Mouse (Mus musculus): ENCODE measurements at regions not wholly inside any gene's neighbourhood (a gene's known extent, or its start where the extent isn't known, plus 50 kb on each side); places are given as distances from the start of the nearest gene placed in this dataset.

DNA sequence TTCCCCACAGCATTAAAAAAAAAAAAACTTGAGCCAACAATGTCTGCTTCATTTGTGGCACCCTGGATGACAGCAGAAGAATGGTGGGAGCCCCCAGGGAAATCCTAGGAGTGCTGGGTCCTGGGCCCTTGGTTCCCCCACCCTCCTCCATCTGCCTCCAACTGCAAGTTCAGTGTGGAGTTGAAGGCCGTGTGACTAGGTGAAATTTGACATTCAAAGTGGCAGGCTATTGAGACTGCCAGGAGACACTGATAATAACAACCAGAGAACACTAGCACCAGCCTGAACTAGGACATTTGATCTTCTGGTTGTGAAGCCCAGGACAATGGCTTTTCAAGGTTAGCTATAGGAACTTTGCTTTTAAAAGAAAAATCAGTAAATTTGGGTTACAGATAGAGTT is 74.0 kb downstream of the Adamts15 start:
- DNase-seq, result no peak

DNA sequence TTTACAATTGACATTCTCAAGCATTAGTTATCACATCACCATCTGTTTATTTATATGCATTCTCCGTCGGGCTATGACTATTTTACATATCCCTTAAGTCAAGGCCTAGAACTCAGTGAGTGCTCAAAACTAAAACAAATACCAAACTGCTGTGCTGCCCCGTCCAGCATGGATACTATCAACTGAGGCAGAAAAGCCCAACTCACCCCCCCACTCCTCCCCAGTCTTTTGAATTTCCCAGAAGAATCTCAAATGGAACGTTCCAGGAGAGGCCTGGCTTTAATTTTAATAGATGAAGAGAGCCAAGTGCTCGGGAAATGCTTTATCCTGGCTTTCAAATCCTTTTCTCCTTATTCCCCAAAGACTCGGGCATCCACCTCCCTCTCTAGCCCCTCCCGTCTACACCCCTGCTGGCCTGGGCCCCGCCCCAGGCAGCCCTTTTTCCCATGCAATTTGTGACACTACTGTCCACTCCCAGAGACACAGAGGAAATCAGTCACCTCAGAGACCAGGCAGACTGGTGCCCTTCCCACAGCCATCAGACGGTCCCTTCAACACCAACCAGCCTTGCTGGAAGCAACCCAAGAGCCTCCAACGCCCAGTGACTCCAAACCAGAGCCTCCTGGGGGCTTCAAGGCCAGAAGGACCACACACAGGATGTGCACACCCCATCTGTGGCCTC is 76.5 kb downstream of the Adamts15 start:
- DNase-seq, result no peak

DNA sequence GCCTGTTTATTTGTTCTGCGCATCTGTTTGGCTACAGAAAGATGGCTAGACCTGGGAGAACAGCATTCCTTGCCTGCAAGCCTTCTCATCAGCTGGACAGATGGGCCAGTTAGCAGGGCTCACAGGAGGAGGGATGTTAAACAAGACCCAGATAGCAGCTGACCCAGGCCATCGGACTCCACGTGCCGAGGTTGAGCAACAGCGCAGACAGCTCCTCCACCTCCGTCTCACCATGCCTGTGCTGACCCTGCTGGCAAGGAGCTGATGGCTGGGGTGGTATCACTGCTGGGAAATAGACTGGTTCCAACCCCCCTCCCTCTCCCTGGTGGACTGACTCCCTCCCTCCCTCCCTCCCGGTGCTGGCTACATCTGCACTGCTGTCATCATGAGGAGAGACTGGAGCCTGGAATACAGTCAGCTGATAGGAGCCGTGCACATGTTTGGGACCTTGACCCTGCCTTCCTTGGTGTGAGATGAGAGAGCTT is 78.1 kb downstream of the Adamts15 start:
- DNase-seq, result no peak

DNA sequence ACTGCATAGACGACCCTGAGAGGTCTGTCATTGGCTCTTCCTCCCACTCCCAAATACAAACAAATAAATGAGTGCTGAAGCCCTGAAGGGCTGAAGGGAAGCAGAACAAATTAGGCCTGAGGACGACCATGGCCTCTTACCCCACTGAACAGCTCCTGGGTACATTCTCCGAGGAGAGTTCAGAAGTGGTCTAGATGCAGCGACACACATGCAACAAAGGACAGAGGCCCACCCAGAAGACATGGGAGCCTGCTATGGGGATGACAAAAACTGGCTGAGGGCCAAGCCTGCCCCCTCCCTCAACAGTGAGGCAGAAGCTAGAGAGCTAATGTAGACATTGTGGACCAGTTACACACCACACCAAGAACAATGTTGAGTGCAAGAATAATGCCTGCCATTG is 87.3 kb downstream of the Adamts15 start:
- DNase-seq, result no peak

GRCm38 (mm10) chr9:30834565-30834905 is 87.7 kb downstream of the Adamts15 start:
- DNase-seq, result no peak

DNA sequence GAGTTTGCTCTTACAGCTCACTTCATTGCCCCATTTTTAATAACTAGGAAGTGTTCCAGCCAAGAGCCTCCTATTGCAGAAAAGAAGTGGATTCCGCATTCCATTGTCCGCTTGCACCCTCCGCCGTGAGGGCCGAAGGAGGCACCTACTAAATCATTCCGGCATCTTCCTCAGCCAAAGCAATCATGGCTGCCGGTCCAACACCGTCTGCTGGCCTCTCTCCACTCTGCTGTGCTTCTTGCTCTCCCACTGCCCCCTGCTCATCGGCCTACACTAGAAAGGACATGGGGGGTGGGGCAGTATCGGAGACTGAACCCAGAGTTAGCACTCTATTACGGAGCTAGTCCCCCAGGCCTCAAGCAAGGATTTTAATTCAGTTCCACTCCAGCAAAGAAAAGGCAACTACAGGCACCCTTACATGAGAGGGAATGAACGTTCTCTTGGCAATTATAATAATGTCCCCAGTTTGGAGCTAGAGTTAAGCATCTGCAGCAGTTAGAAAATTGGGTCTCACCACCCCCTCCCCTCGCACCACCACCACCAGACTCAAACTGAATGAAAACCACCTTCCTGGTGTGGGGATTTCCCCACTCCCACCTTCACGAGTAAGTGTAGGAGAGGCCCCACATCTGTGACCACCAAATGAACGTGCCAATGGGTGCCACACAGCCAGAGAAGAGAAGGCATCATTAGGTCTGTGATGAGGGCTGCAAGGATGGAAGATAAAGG is 88.3 kb downstream of the Adamts15 start:
- DNase-seq, result no peak

- DNase-seq, result no peak
Observed at GRCm38 (mm10) chr9:30829158-30829870, 92.9 kb downstream of the Adamts15 start.

DNA sequence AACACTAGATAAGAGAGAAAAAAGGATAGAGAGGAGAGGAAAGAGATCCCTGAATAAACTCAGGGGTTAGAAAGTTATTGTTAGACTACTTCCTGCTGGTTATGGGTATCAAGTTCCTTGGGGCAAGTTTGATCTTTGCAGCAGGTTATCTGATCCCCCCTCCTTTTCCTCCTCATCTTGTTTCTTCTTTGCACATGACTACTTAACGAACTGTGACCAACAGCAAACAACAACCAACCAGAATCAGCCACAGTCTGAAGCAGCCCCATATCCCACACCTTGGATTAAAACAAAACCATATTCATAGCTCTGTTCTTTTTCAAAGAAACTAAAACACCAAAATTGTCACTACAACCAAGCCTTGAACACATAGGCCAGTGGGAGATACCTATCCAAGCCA is 94.5 kb downstream of the Adamts15 start:
- DNase-seq, result no peak

DNA sequence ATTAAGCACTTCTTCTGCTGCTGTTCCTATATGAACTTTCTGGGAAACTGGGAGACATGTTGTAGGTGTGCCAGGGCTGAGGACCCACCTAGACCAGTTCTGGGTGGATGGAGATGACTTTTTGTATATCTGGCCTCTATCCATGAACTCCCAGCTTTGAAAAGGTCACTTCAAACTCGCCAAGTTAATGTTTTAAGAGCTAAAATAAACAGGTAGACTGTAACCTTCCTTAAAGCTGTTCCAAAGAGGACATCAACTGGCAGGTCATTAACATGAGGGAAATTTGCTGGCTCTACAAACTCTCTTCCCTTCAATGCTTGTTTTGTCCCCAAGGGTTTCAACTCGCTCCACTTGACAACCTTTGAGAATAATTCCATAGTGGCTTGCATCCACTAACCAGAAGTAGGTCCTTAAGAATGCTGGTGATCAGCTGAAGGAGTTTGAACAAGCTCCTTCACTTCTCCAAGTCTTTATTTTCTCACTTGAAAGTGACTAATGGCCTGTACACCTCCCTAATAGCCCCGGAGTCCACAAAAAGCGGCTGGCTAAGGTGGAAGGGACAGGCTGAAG is 98.1 kb downstream of the Adamts15 start:
- DNase-seq, result no peak

DNA sequence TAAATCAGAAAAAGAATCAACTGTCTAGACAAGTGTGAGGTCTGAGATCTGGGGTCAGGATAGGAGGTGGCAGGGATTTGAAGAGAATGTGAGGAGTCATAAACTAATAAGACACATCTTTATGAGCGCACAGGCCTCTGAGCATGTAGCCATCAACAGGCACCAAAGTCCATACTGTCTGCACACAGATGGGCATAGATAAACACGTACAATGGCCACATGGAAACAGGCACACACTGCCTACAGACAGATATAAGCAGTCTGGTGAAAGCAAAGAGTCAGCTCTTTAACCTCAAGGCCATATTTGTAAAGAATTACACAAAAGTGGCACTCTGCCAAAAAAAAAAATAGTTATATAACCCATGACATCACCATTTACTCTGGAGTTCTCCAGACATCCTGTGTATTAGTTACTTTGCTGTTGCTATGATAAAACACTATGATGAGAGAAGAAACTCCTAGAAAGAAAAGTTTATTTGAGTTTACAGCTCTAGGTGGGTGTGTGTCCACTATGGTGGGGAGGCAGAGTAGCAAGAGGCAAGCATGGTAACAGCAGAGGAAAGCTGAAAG is 101.4 kb downstream of the Adamts15 start:
- DNase-seq, result no peak

DNA sequence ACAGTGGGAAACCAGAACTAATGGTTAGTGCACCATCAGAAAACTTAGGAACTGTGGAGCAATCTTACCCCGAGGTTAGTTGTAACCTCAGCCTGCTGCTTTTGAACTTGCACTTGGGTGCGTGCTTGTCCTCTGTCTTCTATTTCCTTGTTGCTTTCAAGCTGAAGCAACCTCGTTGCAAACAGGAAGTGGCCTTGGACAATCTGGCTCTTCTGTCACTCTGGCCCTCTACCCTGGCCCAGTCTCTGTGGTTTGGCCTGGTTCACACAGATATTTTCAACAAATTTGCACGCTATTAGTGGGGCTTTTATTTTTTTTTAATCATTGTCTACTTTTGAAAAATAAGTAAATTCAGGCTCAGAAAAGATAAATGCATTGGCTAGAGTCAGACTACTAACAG is 109.0 kb downstream of the Adamts15 start:
- no peak for DNase-seq

- DNase-seq, result no peak
Observed at GRCm38 (mm10) chr9:30810843-30811242, 111.4 kb downstream of the Adamts15 start.

DNA sequence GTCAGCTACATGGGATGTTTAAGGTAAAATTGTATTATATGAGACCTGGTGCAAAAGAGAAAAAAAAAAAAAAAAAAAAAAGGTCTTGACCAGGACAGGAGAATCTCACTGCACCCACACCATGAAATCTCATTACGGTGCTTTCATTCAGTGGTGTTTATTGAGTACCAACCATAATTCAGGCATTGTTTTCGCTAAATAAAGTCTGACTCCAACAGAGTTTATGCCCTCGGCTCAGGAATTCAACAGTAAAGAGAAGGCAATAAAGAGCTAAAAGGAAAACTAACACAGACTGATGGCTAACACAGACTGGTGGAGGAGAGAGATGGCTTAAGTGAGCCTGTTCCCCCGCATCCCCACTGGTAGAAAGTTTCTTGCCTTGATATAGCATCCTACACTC is 112.0 kb downstream of the Adamts15 start:
- no peak for DNase-seq

- no peak for DNase-seq
Observed at GRCm38 (mm10) chr9:30808863-30809491, 113.3 kb downstream of the Adamts15 start.

- DNase-seq, result no peak
Observed at GRCm38 (mm10) chr9:30803755-30804532, 118.3 kb downstream of the Adamts15 start.

DNA sequence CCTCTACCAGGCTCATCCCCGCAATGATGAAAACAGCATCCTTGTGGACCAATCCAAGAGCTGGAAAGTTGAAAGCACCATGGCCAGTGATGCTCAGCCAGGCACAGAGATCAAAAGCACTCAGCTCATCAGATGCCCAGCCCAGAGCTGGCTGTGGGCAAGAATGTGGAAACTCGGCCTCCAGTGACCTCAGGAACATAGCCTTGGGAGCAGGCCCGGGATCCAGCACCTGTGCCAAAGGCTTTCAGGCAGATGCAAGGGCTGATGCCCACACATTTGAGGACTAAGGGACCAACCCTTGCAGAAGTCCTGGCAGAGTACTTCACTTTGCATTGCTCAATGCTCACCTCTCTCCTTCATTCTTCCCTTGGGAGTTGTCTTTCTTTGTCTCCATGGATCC is 119.4 kb downstream of the Adamts15 start:
- no peak for DNase-seq

- DNase-seq, result no peak
Observed at GRCm38 (mm10) chr9:30794701-30795407, 127.4 kb downstream of the Adamts15 start.

DNA sequence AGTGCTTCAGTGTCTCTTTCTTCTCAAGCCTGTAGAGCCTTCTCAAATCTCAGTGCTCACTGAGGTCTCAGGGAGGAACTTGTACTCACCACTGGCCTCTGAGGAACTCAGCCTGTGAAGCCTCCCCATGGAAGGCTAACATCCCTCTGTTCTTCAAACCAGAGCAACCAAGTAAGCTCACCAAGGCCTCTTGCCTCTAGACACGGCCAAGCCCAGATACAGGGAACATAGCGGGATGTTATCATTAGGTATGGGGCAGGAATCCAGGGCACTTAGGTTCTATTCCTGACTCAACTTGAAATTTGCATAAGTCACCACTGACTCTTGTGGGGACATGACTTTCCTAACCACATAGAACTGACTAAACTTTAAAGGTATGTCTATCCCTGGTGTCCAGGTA is 141.0 kb downstream of the Adamts15 start:
- no peak for DNase-seq

- DNase-seq, result no peak
Observed at GRCm38 (mm10) chr9:30777816-30778215, 144.4 kb downstream of the Adamts15 start.

- DNase-seq, result no peak
Observed at GRCm38 (mm10) chr9:30775161-30775560, 147.1 kb downstream of the Adamts15 start.

- DNase-seq, result no peak
Observed at GRCm38 (mm10) chr9:30772456-30772855, 149.8 kb downstream of the Adamts15 start.

Data from cerebellum, adult 9-10 months (tissue).